Mouse (Mus musculus): ENCODE measurements around the gene Zranb3. TPM values are rescaled to one million over a fixed set of nuclear protein-coding genes. Genes with fewer than 3 reads are reported as not detected.

Zranb3 gene
- polyA plus RNA-seq, 1 experiment from 2014 or later: 6.0 TPM

DNA sequence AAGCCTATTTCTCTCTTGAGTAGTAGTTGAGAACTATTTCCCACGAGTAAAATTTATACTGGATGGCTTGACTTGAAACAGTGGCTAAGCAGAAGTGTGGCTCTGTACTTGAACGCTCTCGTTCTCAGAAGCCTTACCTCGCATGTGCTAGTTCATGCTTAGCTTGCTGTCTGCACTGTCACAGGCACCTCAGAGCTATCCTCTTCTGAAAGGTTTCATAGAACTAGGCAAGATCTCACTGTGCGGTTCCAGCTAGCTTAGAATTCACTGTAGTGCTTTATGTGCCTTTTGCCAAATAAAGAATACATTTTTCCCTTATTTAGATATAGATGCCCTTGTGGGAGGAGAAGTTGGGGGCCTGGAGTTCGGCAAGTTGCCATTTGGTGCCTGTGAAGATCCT lies 187.5 kb downstream of the Zranb3 start:
- H3K4me2 ChIP-seq: no peak overlapping the region
- H3K27me3 ChIP-seq: no peaks in the 10 kb centered on the region
- no peak overlapping the region for H3K9ac ChIP-seq
- peaks cover 24% of the 10 kb centered on the region for H3K36me3 ChIP-seq
- no peak for ATAC-seq (ENCODE audit: insufficient number of reproducible peaks, low FRiP score, low TSS enrichment, low read depth)
- no peaks in the 10 kb centered on the region for H3K9me3 ChIP-seq
- no peak overlapping the region for H3K27ac ChIP-seq
- WGBS: 75% methylated on average over 6 of the region's 6 CpGs
- H3K4me3 ChIP-seq: no peak overlapping the region
- no peaks in the 10 kb centered on the region for H3K4me1 ChIP-seq

DNA sequence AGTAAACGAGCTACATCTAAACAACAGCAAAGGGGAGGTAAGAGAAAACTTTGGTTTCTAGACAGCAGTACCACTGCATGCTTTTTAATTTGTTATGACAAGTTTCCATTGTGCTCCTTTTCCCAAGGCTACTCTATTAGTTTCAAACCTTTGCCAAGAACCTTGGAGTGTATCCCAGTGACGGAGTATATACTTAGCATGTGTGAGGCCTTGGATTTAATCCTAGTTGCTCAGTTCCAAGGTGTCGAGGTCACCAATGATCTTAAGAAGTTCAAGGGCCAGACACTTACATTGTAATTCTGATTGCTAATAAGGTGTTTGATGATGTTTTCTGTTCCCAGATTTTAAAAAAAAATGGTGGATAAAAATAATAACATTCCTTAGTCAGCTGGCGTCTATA lies 189.7 kb downstream of the Zranb3 start:
- Histone ChIP-seq H3K4me2 (no peak overlapping the region), H3K36me3 (peaks cover 18% of the 10 kb centered on the region), H3K27ac (no peak overlapping the region), H3K27me3 (no peaks in the 10 kb centered on the region), H3K9me3 (no peaks in the 10 kb centered on the region), H3K4me3 (no peak overlapping the region), H3K9ac (no peak overlapping the region), H3K4me1 (no peaks in the 10 kb centered on the region)
- ATAC-seq (ENCODE audit: insufficient number of reproducible peaks, low FRiP score, low TSS enrichment, low read depth): no peak
- WGBS: 62% methylated on average over 4 of the region's 4 CpGs

DNA sequence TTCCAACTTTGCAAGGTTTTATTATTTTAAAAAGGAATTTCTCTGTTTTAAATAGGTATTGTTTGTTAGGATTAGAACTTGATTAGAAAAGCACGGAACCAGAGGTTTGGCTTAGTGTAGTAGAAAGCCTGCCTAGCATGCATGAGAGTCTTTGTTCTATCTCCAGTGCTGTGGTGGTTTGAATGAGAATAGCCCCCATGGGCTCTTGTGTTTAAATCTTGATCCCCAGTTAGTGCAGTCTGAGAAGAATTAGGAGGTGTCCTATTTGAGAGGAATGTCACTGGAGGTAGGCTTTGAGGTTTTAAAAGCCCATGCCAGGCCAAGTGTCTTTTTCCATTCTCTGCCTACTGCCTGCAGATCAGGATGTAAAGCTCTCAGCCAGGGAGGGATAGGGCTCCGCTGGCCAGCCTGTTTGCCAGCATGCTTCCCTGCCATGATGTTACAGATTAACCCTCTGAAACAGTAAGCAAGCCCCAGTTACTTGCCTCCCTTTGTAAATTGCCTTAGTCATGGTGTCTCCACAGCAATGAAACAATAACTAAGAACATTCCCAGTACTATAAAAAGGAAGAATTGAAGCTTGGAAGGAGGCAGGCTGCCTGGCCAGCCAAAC lies 198.0 kb downstream of the Zranb3 start:
- Histone ChIP-seq H3K9me3 (no peaks in the 10 kb centered on the region), H3K4me3 (no peak overlapping the region), H3K27ac (no peak overlapping the region), H3K36me3 (peaks cover 10% of the 10 kb centered on the region; the same call in 1 of the 2 replicates), H3K4me1 (no peaks in the 10 kb centered on the region), H3K9ac (no peak overlapping the region), H3K4me2 (no peak overlapping the region), H3K27me3 (no peaks in the 10 kb centered on the region)
- no peak for ATAC-seq (ENCODE audit: insufficient number of reproducible peaks, low FRiP score, low TSS enrichment, low read depth)
- 78% methylated on average over 2 of the region's 2 CpGs for WGBS

Other genes starting within 250 kb of the Zranb3 start
- gene Map3k19, start 248.0 kb downstream of the Zranb3 start, polyA plus RNA-seq (2015; fragmentation: Nextera tagmentation; extraction: Ambion mirVana): not detected in 2 replicates
- gene Rab3gap1, start 234.3 kb downstream of the Zranb3 start, polyA plus RNA-seq (2015; fragmentation: Nextera tagmentation; extraction: Ambion mirVana): 21.7 and 22.5 TPM in 2 replicates
- 55.1 and 60.1 TPM in 2 replicates for gene R3hdm1, start 254 bp upstream of the Zranb3 start, polyA plus RNA-seq (2015; fragmentation: Nextera tagmentation; extraction: Ambion mirVana)
- gene Ubxn4, start 140.9 kb upstream of the Zranb3 start, polyA plus RNA-seq (2015; fragmentation: Nextera tagmentation; extraction: Ambion mirVana): 79.4 and 83.2 TPM in 2 replicates
- gene Lct, start 225.3 kb upstream of the Zranb3 start, polyA plus RNA-seq (2015; fragmentation: Nextera tagmentation; extraction: Ambion mirVana): 0.09 and 0.11 TPM in 2 replicates